Comparison of ENCODE assay signal across 8 mouse cellular contexts in the genomic region with DNA sequence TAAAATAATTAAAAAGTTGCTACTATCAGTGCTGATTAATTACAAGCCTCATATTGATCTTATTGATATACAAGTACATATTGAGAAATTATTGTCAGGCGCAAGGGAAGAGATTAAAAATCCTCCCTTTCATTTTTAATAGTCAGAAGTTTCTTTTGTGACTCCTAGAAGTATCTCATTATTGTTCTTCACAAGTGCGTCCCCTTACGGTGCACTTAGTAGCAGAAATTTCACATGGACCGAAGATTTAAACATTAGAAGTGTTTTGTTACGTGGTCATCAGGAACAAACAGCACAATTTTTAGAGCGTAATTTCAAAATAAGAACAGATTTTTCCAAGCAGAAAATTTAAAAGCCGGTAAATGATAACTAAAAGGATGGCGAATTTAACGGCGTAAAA. TPM values are rescaled to one million over a fixed set of nuclear protein-coding genes. Genes with fewer than 3 reads are reported as not detected.
DNase-seq lines count a peak whose midpoint lies in the region; ATAC-seq and TF ChIP-seq lines count a peak whose summit lies in the region.

No protein-coding gene starts in this region.

- H3K27ac ChIP-seq in layer of hippocampus, adult 2 months = peak overlapping the region; percentile 69
- no peak overlapping the region for H3K27ac ChIP-seq in embryonic facial prominence, embryonic 13.5 days
- no peak overlapping the region for H3K27ac ChIP-seq in intestine, embryonic 16.5 days (ENCODE audit: low read length)
- H3K27ac ChIP-seq in neural tube, embryonic 12.5 days = no peak overlapping the region

- WGBS in embryonic facial prominence, embryonic 13.5 days = under 1% methylated on average over 10 of the region's 10 CpGs
- WGBS in intestine, embryonic 16.5 days = 2% methylated on average over 10 of the region's 10 CpGs
- 2% methylated on average over 10 of the region's 10 CpGs for WGBS in neural tube, embryonic 12.5 days

- H3K4me3 ChIP-seq in layer of hippocampus, adult 2 months = peak overlapping the region; percentile 62
- peak overlapping the region; percentile 69 for H3K4me3 ChIP-seq in embryonic facial prominence, embryonic 13.5 days
- peak overlapping the region; percentile 61 for H3K4me3 ChIP-seq in intestine, embryonic 16.5 days (ENCODE audit: low read length)
- H3K4me3 ChIP-seq in neural tube, embryonic 12.5 days = peak overlapping the region; percentile 53

- no peak; the same call in 1 of the 2 replicates for TF ChIP-seq CTCF in layer of hippocampus, adult 2 months (conservative IDR thresholded peaks at IDR 0.05)

- H3K27me3 ChIP-seq in embryonic facial prominence, embryonic 13.5 days = no peaks in the 10 kb centered on the region
- H3K27me3 ChIP-seq in intestine, embryonic 16.5 days (replicated peaks; ENCODE audit: control insufficient read depth, insufficient read depth, low read length) = no peaks in the 10 kb centered on the region
- H3K27me3 ChIP-seq in neural tube, embryonic 12.5 days (replicated peaks) = no peaks in the 10 kb centered on the region

- peaks cover 6% of the 10 kb centered on the region; the same call in 1 of the 2 replicates for H3K4me1 ChIP-seq in embryonic facial prominence, embryonic 13.5 days
- no peaks in the 10 kb centered on the region for H3K4me1 ChIP-seq in intestine, embryonic 16.5 days (ENCODE audit: control insufficient read depth, insufficient read depth, low read length)
- no peaks in the 10 kb centered on the region for H3K4me1 ChIP-seq in neural tube, embryonic 12.5 days

- H3K9ac ChIP-seq in embryonic facial prominence, embryonic 13.5 days = peak overlapping the region; percentile 58
- H3K9ac ChIP-seq in intestine, embryonic 16.5 days (ENCODE audit: low read depth, low read length) = peak overlapping the region; percentile 64
- peak overlapping the region; percentile 29; the same call in 1 of the 2 replicates for H3K9ac ChIP-seq in neural tube, embryonic 12.5 days

- no peaks in the 10 kb centered on the region for H3K36me3 ChIP-seq in embryonic facial prominence, embryonic 13.5 days
- no peaks in the 10 kb centered on the region for H3K36me3 ChIP-seq in intestine, embryonic 16.5 days (ENCODE audit: control insufficient read depth, insufficient read depth, low read length)
- H3K36me3 ChIP-seq in neural tube, embryonic 12.5 days = no peaks in the 10 kb centered on the region

- ATAC-seq in embryonic facial prominence, embryonic 13.5 days (ENCODE audit: insufficient number of reproducible peaks, insufficient read depth, low FRiP score, low TSS enrichment, low read depth) = no peak
- no peak for ATAC-seq in intestine, embryonic 16.5 days
- ATAC-seq in neural tube, embryonic 12.5 days (ENCODE audit: low FRiP score, low read depth) = no peak

- peak overlapping the region; percentile 67 for H3K4me2 ChIP-seq in embryonic facial prominence, embryonic 13.5 days
- H3K4me2 ChIP-seq in intestine, embryonic 16.5 days (ENCODE audit: low read depth, low read length) = peak overlapping the region; percentile 78
- H3K4me2 ChIP-seq in neural tube, embryonic 12.5 days (replicated peaks) = peak overlapping the region; percentile 66

- no peaks in the 10 kb centered on the region for H3K9me3 ChIP-seq in embryonic facial prominence, embryonic 13.5 days
- H3K9me3 ChIP-seq in intestine, embryonic 16.5 days (ENCODE audit: control insufficient read depth, low read length) = no peaks in the 10 kb centered on the region
- no peaks in the 10 kb centered on the region for H3K9me3 ChIP-seq in neural tube, embryonic 12.5 days

- DNase-seq in layer of hippocampus, adult 2 months (ENCODE audit: low spot score in 2 of 2) = no peak
- DNase-seq in layer of hippocampus, adult 9-11 months = no peak
- DNase-seq in B cell, adult 2 months = no peak
- DNase-seq in adrenal gland, postnatal 4 days (ENCODE audit: low spot score in 2 of 2) = no peak
- DNase-seq in right cerebral cortex, postnatal 10 days (ENCODE audit: low spot score in 2 of 2) = no peak

RNA-seq across cellular contexts. Expression of gene Olfr1423, which starts 28.5 kb away (rescaled TPM):
- not detected for total RNA-seq in layer of hippocampus, adult 2 months (2021)
- not detected in 2 replicates for polyA plus RNA-seq in embryonic facial prominence, embryonic 13.5 days (2015; fragmentation: Nextera tagmentation; extraction: Ambion mirVana)
- polyA plus RNA-seq in intestine, embryonic 16.5 days (2015; fragmentation: Nextera tagmentation; extraction: Ambion mirVana) = not detected in 2 replicates
- not detected in 2 replicates for polyA plus RNA-seq in neural tube, embryonic 12.5 days (2016; fragmentation: Nextera tagmentation; extraction: Ambion mirVana)
- not detected for total RNA-seq in adrenal gland, postnatal 4 days (2021)

RNA-seq across cellular contexts. Expression of gene Osbp, which starts 46.9 kb away (rescaled TPM):
- 10 to 100 TPM; 50.3 to 50.9 TPM for total RNA-seq in layer of hippocampus, adult 2 months (2021)
- polyA plus RNA-seq in embryonic facial prominence, embryonic 13.5 days (2015; fragmentation: Nextera tagmentation; extraction: Ambion mirVana) = 5.0 and 7.0 TPM in 2 replicates
- polyA plus RNA-seq in intestine, embryonic 16.5 days (2015; fragmentation: Nextera tagmentation; extraction: Ambion mirVana) = 3.3 and 3.8 TPM in 2 replicates
- polyA plus RNA-seq in neural tube, embryonic 12.5 days (2016; fragmentation: Nextera tagmentation; extraction: Ambion mirVana) = 5.1 TPM in 2 replicates
- 10 to 100 TPM; 71.0 to 74.0 TPM for total RNA-seq in adrenal gland, postnatal 4 days (2021)

RNA-seq across cellular contexts. Expression of gene Olfr1424, which starts 49.9 kb away (rescaled TPM):
- total RNA-seq in layer of hippocampus, adult 2 months (2021) = not detected
- not detected in 2 replicates for polyA plus RNA-seq in embryonic facial prominence, embryonic 13.5 days (2015; fragmentation: Nextera tagmentation; extraction: Ambion mirVana)
- not detected in 2 replicates for polyA plus RNA-seq in intestine, embryonic 16.5 days (2015; fragmentation: Nextera tagmentation; extraction: Ambion mirVana)
- polyA plus RNA-seq in neural tube, embryonic 12.5 days (2016; fragmentation: Nextera tagmentation; extraction: Ambion mirVana) = not detected in 2 replicates
- total RNA-seq in adrenal gland, postnatal 4 days (2021) = not detected
